Mouse (Mus musculus) hindbrain, postnatal 0 days (tissue): ENCODE data around the gene Ifitm5. TPM values are rescaled to one million over a fixed set of nuclear protein-coding genes. Genes with fewer than 3 reads are reported as not detected.

Experiments used
- ATAC-seq: fragments of 200-750 bp; cut with Nextera tagmentation; 2 replicates; pipeline ENCODE4 v1.8.0; 2017; ENCODE audit warnings: mild to moderate bottlenecking, moderate TSS enrichment, moderate library complexity
- DNase-seq: peaks from one replicate; pipeline ENCODE4 v3.0.0-alpha.2; 2015; ENCODE audit warnings: low spot score
- H3K27ac ChIP-seq: fragments of 300-500 bp; sonication (generic); 2 replicates; pipeline ENCODE4 v1.5.1; 2014; ENCODE audit warnings: mild to moderate bottlenecking
- H3K27me3 ChIP-seq: fragments of 300-500 bp; sonication (generic); 2 replicates; pipeline ENCODE4 v1.6.1; 2014; ENCODE audit warnings: low read length, mixed read lengths; ENCODE audit not compliant: insufficient read depth
- H3K36me3 ChIP-seq: fragments of 300-500 bp; sonication (generic); 2 replicates; pipeline ENCODE4 v1.6.1; 2014; ENCODE audit warnings: low read length, mixed read lengths; ENCODE audit not compliant: insufficient read depth
- H3K4me1 ChIP-seq: fragments of 300-500 bp; sonication (generic); 2 replicates; pipeline ENCODE4 v1.6.1; 2014; ENCODE audit warnings: antibody characterized with exemption, low read length, mixed read lengths; ENCODE audit not compliant: insufficient read depth
- H3K4me2 ChIP-seq: fragments of 300-500 bp; sonication (generic); 2 replicates; pipeline ENCODE4 v1.6.1; 2014; ENCODE audit warnings: low read depth, mild to moderate bottlenecking, low read length, moderate library complexity, mixed read lengths
- H3K4me3 ChIP-seq: fragments of 300-500 bp; sonication (generic); 2 replicates; pipeline ENCODE4 v1.5.1; 2014; ENCODE audit warnings: low read length
- H3K9ac ChIP-seq: fragments of 300-500 bp; sonication (generic); replicated peaks from 2 replicates; pipeline ENCODE4 v1.6.1; 2014; ENCODE audit warnings: mild to moderate bottlenecking, low read length, moderate library complexity, mixed read lengths
- H3K9me3 ChIP-seq: fragments of 300-500 bp; sonication (generic); 2 replicates; pipeline ENCODE4 v1.6.1; 2016; ENCODE audit warnings: low read length, mixed read lengths
- CTCF ChIP-seq: IDR thresholded peaks from 2 replicates; pipeline ENCODE4 v1.5.1; 2016; ENCODE audit warnings: antibody characterized with exemption, control low read depth, low read depth
- WGBS: fragments of 180-500 bp; shearing (Covaris S2); extraction: QIAGEN DNeasy Blood & Tissue Kit; methylation state at CpG from one replicate; pipeline ENCODE4 v1.1.7; 2014; 5-methylcytosine and 5-hydroxymethylcytosine counted together
- polyA plus RNA-seq: library from polyadenylated mRNA; unstranded; fragments of >200 nt; fragmentation: Nextera tagmentation; extraction: Ambion mirVana; gene quantifications from 2 replicates; pipeline ENCODE4 v1.2.1, GENCODE M21; 2015
- total RNA-seq: library from RNA; depleted of rRNA; stranded (reverse); fragments of >200 nt; gene quantifications from 2 replicates; pipeline ENCODE4 v1.2.3, GENCODE M21; 2014; rRNA removed

Ifitm5 gene
- total and polyA plus RNA-seq, 2 experiments from 2014 or later, result not detected

GRCm38 (mm10) chr7:140903212-140903611 is 46.9 kb downstream of the Ifitm5 start:
- H3K9ac ChIP-seq, result no peak overlapping the region
- ATAC-seq (peak; percentile 73), DNase-seq (peak; percentile 82)
- no peaks in the 10 kb centered on the region for H3K27me3 ChIP-seq
- WGBS, result 21% methylated on average over 13 of the region's 13 CpGs
- no peak overlapping the region for H3K27ac ChIP-seq
- H3K4me2 ChIP-seq, result no peak overlapping the region
- peak; percentile 96 for TF ChIP-seq CTCF
- H3K4me1 ChIP-seq, result no peaks in the 10 kb centered on the region
- no peaks in the 10 kb centered on the region for H3K9me3 ChIP-seq
- peaks cover 7% of the 10 kb centered on the region for H3K36me3 ChIP-seq
- H3K4me3 ChIP-seq, result no peak overlapping the region

- no peaks in the 10 kb centered on the region for H3K27me3 ChIP-seq
- H3K9me3 ChIP-seq, result no peaks in the 10 kb centered on the region
- no peaks in the 10 kb centered on the region for H3K4me1 ChIP-seq
- no peak for TF ChIP-seq CTCF
- H3K27ac ChIP-seq, result no peak overlapping the region
- DNase-seq (no peak), ATAC-seq (no peak)
- WGBS, result 80% methylated on average over 15 of the region's 15 CpGs
- H3K9ac ChIP-seq, result no peak overlapping the region
- H3K4me3 ChIP-seq, result no peak overlapping the region
- H3K36me3 ChIP-seq, result peaks cover 13% of the 10 kb centered on the region
- no peak overlapping the region for H3K4me2 ChIP-seq
Observed at GRCm38 (mm10) chr7:140902036-140902875, 47.8 kb downstream of the Ifitm5 start.

GRCm38 (mm10) chr7:140900220-140900619 is 49.9 kb downstream of the Ifitm5 start, which contains the start of gene Cox8b:
Gene Cox8b (minus strand): TSS chr7:140900446.
- H3K4me2 ChIP-seq, result no peak within 1 kb of the TSS
- H3K4me1 ChIP-seq, result no peaks in the 10 kb centered on the region
- H3K36me3 ChIP-seq, result peaks cover 21% of the 10 kb centered on the region
- DNase-seq (no peak), ATAC-seq (no peak)
- H3K4me3 ChIP-seq, result no peak within 1 kb of the TSS
- no peak within 1 kb of the TSS for H3K27ac ChIP-seq
- no peak for TF ChIP-seq CTCF
- WGBS, result 68% methylated on average over 10 of the region's 10 CpGs
- H3K9me3 ChIP-seq, result no peaks in the 10 kb centered on the region
- H3K27me3 ChIP-seq, result no peaks in the 10 kb centered on the region
- H3K9ac ChIP-seq, result no peak within 1 kb of the TSS

GRCm38 (mm10) chr7:140899121-140899520 is 51.0 kb downstream of the Ifitm5 start:
- peaks cover 29% of the 10 kb centered on the region for H3K36me3 ChIP-seq
- H3K4me3 ChIP-seq, result no peak overlapping the region
- ATAC-seq (no peak), DNase-seq (no peak)
- 74% methylated on average over 3 of the region's 3 CpGs for WGBS
- H3K9me3 ChIP-seq, result no peaks in the 10 kb centered on the region
- no peak overlapping the region for H3K4me2 ChIP-seq
- H3K27me3 ChIP-seq, result no peaks in the 10 kb centered on the region
- no peak for TF ChIP-seq CTCF
- no peak overlapping the region for H3K9ac ChIP-seq
- H3K4me1 ChIP-seq, result no peaks in the 10 kb centered on the region
- H3K27ac ChIP-seq, result no peak overlapping the region

Other genes starting within 250 kb of the Ifitm5 start
- not detected in 2 replicates for gene Cyp2e1, start 186.6 kb downstream of the Ifitm5 start, total RNA-seq
- gene Cyp2e1, start 186.6 kb downstream of the Ifitm5 start, polyA plus RNA-seq, result not detected in 2 replicates
- 0.29 TPM in 1 of 2 replicates, not detected in the other for gene Syce1, start 162.4 kb downstream of the Ifitm5 start, total RNA-seq
- gene Syce1, start 162.4 kb downstream of the Ifitm5 start, polyA plus RNA-seq, result 0.59 and 0.68 TPM in 2 replicates
- gene Zfp941, start 128.1 kb downstream of the Ifitm5 start, total RNA-seq, result 20.2 and 23.7 TPM in 2 replicates
- gene Zfp941, start 128.1 kb downstream of the Ifitm5 start, polyA plus RNA-seq, result 19.3 and 20.0 TPM in 2 replicates
- gene Urah, start 115.3 kb downstream of the Ifitm5 start, total RNA-seq, result 0.37 TPM in 1 of 2 replicates, not detected in the other
- 0.43 and 0.80 TPM in 2 replicates for gene Urah, start 115.3 kb downstream of the Ifitm5 start, polyA plus RNA-seq
- gene Scgb1c1, start 104.7 kb downstream of the Ifitm5 start, total RNA-seq, result not detected in 2 replicates
- 0.61 TPM in 1 of 2 replicates, not detected in the other for gene Scgb1c1, start 104.7 kb downstream of the Ifitm5 start, polyA plus RNA-seq
- 0.18 and 0.42 TPM in 2 replicates for gene Odf3, start 102.5 kb downstream of the Ifitm5 start, total RNA-seq
- 0.19 and 0.43 TPM in 2 replicates for gene Odf3, start 102.5 kb downstream of the Ifitm5 start, polyA plus RNA-seq
- gene Gm45785, start 94.0 kb downstream of the Ifitm5 start, total RNA-seq, result 0.47 and 1.9 TPM in 2 replicates
- gene Gm45785, start 94.0 kb downstream of the Ifitm5 start, polyA plus RNA-seq, result not detected in 2 replicates
- gene Ric8a, start 93.3 kb downstream of the Ifitm5 start, total RNA-seq, result 91.8 and 117 TPM in 2 replicates
- 85.8 and 89.9 TPM in 2 replicates for gene Ric8a, start 93.3 kb downstream of the Ifitm5 start, polyA plus RNA-seq
- 17.8 and 18.9 TPM in 2 replicates for gene Bet1l, start 92.7 kb downstream of the Ifitm5 start, total RNA-seq
- gene Bet1l, start 92.7 kb downstream of the Ifitm5 start, polyA plus RNA-seq, result 47.1 and 52.6 TPM in 2 replicates
- 104 and 113 TPM in 2 replicates for gene Psmd13, start 68.3 kb downstream of the Ifitm5 start, total RNA-seq
- gene Psmd13, start 68.3 kb downstream of the Ifitm5 start, polyA plus RNA-seq, result 259 and 275 TPM in 2 replicates
- gene Sirt3, start 68.0 kb downstream of the Ifitm5 start, total RNA-seq, result 56.3 and 71.6 TPM in 2 replicates
- gene Sirt3, start 68.0 kb downstream of the Ifitm5 start, polyA plus RNA-seq, result 74.6 and 75.6 TPM in 2 replicates
- gene Cox8b, start 49.8 kb downstream of the Ifitm5 start, total RNA-seq, result not detected in 2 replicates
- gene Cox8b, start 49.8 kb downstream of the Ifitm5 start, polyA plus RNA-seq, result not detected in 2 replicates
- gene Nlrp6, start 29.4 kb downstream of the Ifitm5 start, total RNA-seq, result 1.1 and 1.6 TPM in 2 replicates
- gene Nlrp6, start 29.4 kb downstream of the Ifitm5 start, polyA plus RNA-seq, result 0.61 and 0.78 TPM in 2 replicates
- 16.3 and 16.6 TPM in 2 replicates for gene Pgghg, start 8.9 kb downstream of the Ifitm5 start, total RNA-seq
- gene Pgghg, start 8.9 kb downstream of the Ifitm5 start, polyA plus RNA-seq, result 6.7 and 7.5 TPM in 2 replicates
- gene Gm45717, start 5.6 kb upstream of the Ifitm5 start, total RNA-seq, result not detected in 2 replicates
- gene Gm45717, start 5.6 kb upstream of the Ifitm5 start, polyA plus RNA-seq, result 0.38 TPM in 1 of 2 replicates, not detected in the other
- 79.3 and 82.4 TPM in 2 replicates for gene Ifitm2, start 5.7 kb upstream of the Ifitm5 start, total RNA-seq
- 269 and 281 TPM in 2 replicates for gene Ifitm2, start 5.7 kb upstream of the Ifitm5 start, polyA plus RNA-seq
- gene Ifitm1, start 16.9 kb upstream of the Ifitm5 start, total RNA-seq, result 16.5 and 39.5 TPM in 2 replicates
- gene Ifitm1, start 16.9 kb upstream of the Ifitm5 start, polyA plus RNA-seq, result 22.4 and 24.0 TPM in 2 replicates
- gene Ifitm3, start 60.5 kb upstream of the Ifitm5 start, total RNA-seq, result 29.3 and 41.7 TPM in 2 replicates
- gene Ifitm3, start 60.5 kb upstream of the Ifitm5 start, polyA plus RNA-seq, result 92.8 and 93.3 TPM in 2 replicates
- gene Ifitm6, start 67.6 kb upstream of the Ifitm5 start, total RNA-seq, result 0.37 and 0.50 TPM in 2 replicates
- 0.67 and 0.69 TPM in 2 replicates for gene Ifitm6, start 67.6 kb upstream of the Ifitm5 start, polyA plus RNA-seq
- gene Gm17387, start 78.8 kb upstream of the Ifitm5 start, total RNA-seq, result not detected in 2 replicates
- not detected in 2 replicates for gene Gm17387, start 78.8 kb upstream of the Ifitm5 start, polyA plus RNA-seq
- gene B4galnt4, start 110.8 kb upstream of the Ifitm5 start, total RNA-seq, result 115 and 124 TPM in 2 replicates
- gene B4galnt4, start 110.8 kb upstream of the Ifitm5 start, polyA plus RNA-seq, result 41.8 and 46.2 TPM in 2 replicates
- gene Pkp3, start 127.9 kb upstream of the Ifitm5 start, total RNA-seq, result 0.58 TPM in 1 of 2 replicates, not detected in the other
- gene Pkp3, start 127.9 kb upstream of the Ifitm5 start, polyA plus RNA-seq, result 0.29 TPM in 1 of 2 replicates, not detected in the other
- 1.2 and 19.5 TPM in 2 replicates for gene Sigirr, start 150.3 kb upstream of the Ifitm5 start, total RNA-seq
- 2.4 and 2.6 TPM in 2 replicates for gene Sigirr, start 150.3 kb upstream of the Ifitm5 start, polyA plus RNA-seq
- gene Ano9, start 167.5 kb upstream of the Ifitm5 start, total RNA-seq, result 0.25 and 2.1 TPM in 2 replicates
- gene Ano9, start 167.5 kb upstream of the Ifitm5 start, polyA plus RNA-seq, result 0.45 and 0.66 TPM in 2 replicates
- 13.6 and 25.6 TPM in 2 replicates for gene Ptdss2, start 172.1 kb upstream of the Ifitm5 start, total RNA-seq
- gene Ptdss2, start 172.1 kb upstream of the Ifitm5 start, polyA plus RNA-seq, result 96.1 and 96.8 TPM in 2 replicates
- 65.2 and 74.3 TPM in 2 replicates for gene Rnh1, start 222.6 kb upstream of the Ifitm5 start, total RNA-seq
- gene Rnh1, start 222.6 kb upstream of the Ifitm5 start, polyA plus RNA-seq, result 55.3 and 55.7 TPM in 2 replicates
- 115 and 120 TPM in 2 replicates for gene Hras, start 243.7 kb upstream of the Ifitm5 start, total RNA-seq
- gene Hras, start 243.7 kb upstream of the Ifitm5 start, polyA plus RNA-seq, result 189 and 204 TPM in 2 replicates
- gene Lrrc56, start 243.9 kb upstream of the Ifitm5 start, total RNA-seq, result 9.5 and 19.7 TPM in 2 replicates
- gene Lrrc56, start 243.9 kb upstream of the Ifitm5 start, polyA plus RNA-seq, result 5.7 and 7.2 TPM in 2 replicates